Mouse (Mus musculus) lung, adult 2 months (tissue): Measurements from ENCODE around the gene Ngrn. TPM values are rescaled to one million over a fixed set of nuclear protein-coding genes. Genes with fewer than 3 reads are reported as not detected.

ENCODE experiments used
- DNase-seq: peaks from one replicate; pipeline ENCODE4 v3.0.0; 2022
- H3K4me1 ChIP-seq: fragments of 200-500 bp; 2 replicates; pipeline ENCODE4 v1.6.1; 2011; ENCODE audit warnings: low read length; ENCODE audit not compliant: control insufficient read depth, insufficient read depth
- H3K4me3 ChIP-seq: fragments of 200-500 bp; replicated peaks from 2 replicates; pipeline ENCODE3; 2011; ENCODE audit warnings: low read depth, mild to moderate bottlenecking, control low read depth, low read length; ENCODE audit errors: extremely low read depth
- CTCF ChIP-seq: fragments of 200-500 bp; IDR thresholded peaks from 2 replicates; pipeline ENCODE4 v1.5.1; 2011; ENCODE audit warnings: mild to moderate bottlenecking, low read length, control low read depth; ENCODE audit not compliant: insufficient read depth
- POLR2A ChIP-seq: fragments of 200-500 bp; IDR thresholded peaks from 2 replicates; pipeline ENCODE4 v1.6.1; 2011; ENCODE audit warnings: low read depth, mild to moderate bottlenecking, control low read depth, low read length, borderline replicate concordance; ENCODE audit errors: extremely low read depth
- WGBS: fragments of 180-500 bp; shearing (Covaris S2); methylation state at CpG from one replicate; pipeline ENCODE4 v1.1.7; 2018; 5-methylcytosine and 5-hydroxymethylcytosine counted together
- polyA plus RNA-seq: library from polyadenylated mRNA; depleted of rRNA; stranded (reverse); fragments of >200 nt; gene quantifications from 2 replicates; pipeline ENCODE4 v1.2.3, GENCODE M21; 2012

The Ngrn gene
- polyA plus RNA-seq, 1 experiment, result 26.2 TPM

DNA sequence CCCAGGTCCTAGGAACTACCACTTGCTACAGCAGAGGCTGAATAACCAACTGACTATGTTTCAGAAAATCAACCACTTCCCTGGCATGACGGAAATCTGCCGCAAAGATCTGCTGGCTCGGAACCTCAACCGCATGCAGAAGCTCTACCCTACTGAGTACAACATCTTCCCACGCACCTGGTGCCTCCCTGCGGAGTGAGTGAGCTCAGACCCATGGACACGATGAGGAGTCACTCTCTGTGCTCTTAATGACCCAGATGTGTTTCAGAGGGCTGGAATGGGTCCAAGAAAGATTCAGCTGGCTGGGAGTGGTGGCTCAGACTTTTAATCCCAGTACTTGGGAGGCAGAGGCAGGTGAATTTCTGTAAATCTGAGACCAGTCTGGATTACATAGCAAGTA is 8.6 kb upstream of the Ngrn start:
- DNase-seq, result no peak
- 78% methylated on average over 7 of the region's 7 CpGs for WGBS
- no peak for TF ChIP-seq CTCF
- TF ChIP-seq POLR2A, result no peak
- H3K4me3 ChIP-seq, result no peak overlapping the region
- H3K4me1 ChIP-seq, result no peaks in the 10 kb centered on the region

DNA sequence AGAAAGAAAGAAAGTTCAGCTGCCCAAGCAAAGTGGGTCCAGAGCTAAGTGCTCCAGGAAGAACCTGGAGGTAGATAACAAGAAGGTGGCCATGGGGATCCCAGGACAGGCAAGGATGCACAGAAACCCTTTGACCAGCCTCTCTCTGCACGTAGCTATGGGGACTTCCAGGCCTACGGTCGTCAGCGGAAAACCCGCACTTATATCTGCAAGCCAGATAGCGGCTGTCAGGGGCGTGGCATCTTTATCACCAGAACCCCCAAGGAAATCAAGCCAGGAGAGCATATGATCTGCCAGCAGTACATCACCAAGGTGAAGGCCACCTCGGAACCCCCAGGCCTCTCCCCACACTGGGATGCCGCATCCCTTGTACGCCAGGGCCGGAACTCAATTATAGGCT is 8.1 kb upstream of the Ngrn start:
- Histone ChIP-seq H3K4me3 (no peak overlapping the region), H3K4me1 (no peaks in the 10 kb centered on the region)
- 83% methylated on average over 11 of the region's 11 CpGs for WGBS
- no peak for TF ChIP-seq CTCF
- TF ChIP-seq POLR2A, result no peak
- no peak for DNase-seq

GRCm38 (mm10) chr7:80255981-80256380 is 5.0 kb upstream of the Ngrn start:
- WGBS, result 77% methylated on average over 2 of the region's 2 CpGs
- no peak for DNase-seq
- TF ChIP-seq CTCF (no peak), POLR2A (no peak)
- H3K4me3 ChIP-seq, result no peak overlapping the region
- H3K4me1 ChIP-seq, result no peaks in the 10 kb centered on the region

DNA sequence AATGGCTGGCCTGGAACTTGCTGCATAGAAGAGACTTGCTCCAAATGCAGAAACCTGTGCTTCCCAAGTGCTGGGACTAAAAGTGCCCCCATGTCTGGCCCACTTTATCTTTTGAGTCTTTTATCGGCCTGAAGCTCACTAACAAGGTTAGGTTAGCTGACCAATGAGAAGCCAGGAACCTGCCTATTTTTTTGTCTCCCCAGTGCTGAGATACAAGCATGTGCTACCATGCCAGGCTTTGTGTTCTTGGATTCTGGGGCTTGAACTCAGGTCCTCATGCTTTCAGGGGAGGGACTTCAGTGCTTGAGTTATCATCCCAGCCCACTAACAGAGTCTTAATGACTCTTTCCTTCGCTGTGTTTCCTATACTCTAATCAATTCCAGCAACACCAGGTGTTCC is 3.3 kb upstream of the Ngrn start:
- no peak for DNase-seq
- Histone ChIP-seq H3K4me1 (peaks cover 5% of the 10 kb centered on the region; the same call in 1 of the 2 replicates), H3K4me3 (no peak overlapping the region)
- 71% methylated on average over 2 of the region's 2 CpGs for WGBS
- TF ChIP-seq POLR2A, result no peak
- TF ChIP-seq CTCF, result no peak

GRCm38 (mm10) chr7:80261372-80261990 is 466 bp downstream of the Ngrn start:
- Histone ChIP-seq H3K4me3 (peak overlapping the region; percentile 91), H3K4me1 (peaks cover 5% of the 10 kb centered on the region; the same call in 1 of the 2 replicates)
- under 1% methylated on average over 32 of the region's 32 CpGs for WGBS
- DNase-seq, result no peak
- TF ChIP-seq CTCF (no peak), POLR2A (no peak)

GRCm38 (mm10) chr7:80264606-80265005 is 3.6 kb downstream of the Ngrn start:
- no peak for DNase-seq
- TF ChIP-seq CTCF (no peak), POLR2A (no peak)
- 83% methylated on average over 12 of the region's 12 CpGs for WGBS
- H3K4me1 ChIP-seq, result peaks cover 5% of the 10 kb centered on the region; the same call in 1 of the 2 replicates
- no peak overlapping the region for H3K4me3 ChIP-seq

GRCm38 (mm10) chr7:80267764-80268163 is 6.7 kb downstream of the Ngrn start:
- Histone ChIP-seq H3K4me1 (peaks cover 3% of the 10 kb centered on the region), H3K4me3 (no peak overlapping the region)
- 81% methylated on average over 1 of the region's 1 CpGs for WGBS
- DNase-seq, result no peak
- no peak for TF ChIP-seq POLR2A
- no peak for TF ChIP-seq CTCF

DNA sequence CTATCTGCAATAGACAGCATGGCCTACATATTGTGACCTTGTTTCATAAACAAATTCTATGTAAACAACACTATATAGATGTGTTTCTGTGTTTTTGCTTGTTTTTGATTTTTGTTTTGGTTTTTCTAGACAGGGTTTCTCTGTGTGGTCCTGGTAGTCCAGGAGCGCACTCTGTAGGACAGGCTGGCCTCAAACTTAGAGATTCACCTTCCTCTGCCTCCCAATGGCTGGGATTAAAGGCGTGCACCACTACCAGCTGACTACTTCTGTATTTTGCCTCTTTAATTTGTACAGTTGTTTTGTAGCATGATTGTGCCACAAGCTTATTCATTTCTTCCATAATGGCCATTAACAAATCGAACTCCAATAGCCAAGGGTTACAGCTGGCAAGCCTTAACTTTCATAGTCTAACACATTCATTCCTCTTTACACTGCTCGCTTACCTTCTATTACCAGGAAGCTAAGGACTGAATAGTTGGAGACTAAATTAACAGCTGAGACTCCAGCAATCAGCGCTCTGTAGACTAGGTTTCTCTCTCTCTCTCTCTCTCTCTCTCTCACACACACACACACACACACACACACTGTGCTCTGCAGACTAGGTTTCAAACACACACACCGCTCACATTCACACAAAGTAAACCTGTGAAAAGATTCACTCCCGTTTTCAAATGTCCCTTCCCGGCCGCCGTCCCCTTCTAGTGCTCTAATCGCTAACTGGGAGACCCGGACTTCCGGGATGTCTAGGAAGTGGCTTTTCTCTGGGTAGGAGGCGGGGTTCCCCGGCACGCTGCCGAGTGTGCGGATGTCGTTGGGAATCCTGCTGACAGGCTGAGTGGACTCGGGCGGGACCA is 8.1 kb downstream of the Ngrn start, which contains the start of gene Vps33b:
Vps33b (plus strand) TSS at position 753 of the 854 bp plus-strand sequence.
- H3K4me3 ChIP-seq, result peak within 1 kb of the TSS; percentile 73
- H3K4me1 ChIP-seq, result peaks cover 5% of the 10 kb centered on the region
- WGBS, result 5% methylated on average over 21 of the region's 21 CpGs
- TF ChIP-seq CTCF, result no peak
- peak; percentile 54; the same call in 1 of the 2 replicates for TF ChIP-seq POLR2A
- DNase-seq, result peak; percentile 95

- DNase-seq, result no peak
- no peak for TF ChIP-seq POLR2A
- no peak for TF ChIP-seq CTCF
- under 1% methylated on average over 23 of the region's 23 CpGs for WGBS
- H3K4me3 ChIP-seq, result peak overlapping the region; percentile 73
- peaks cover 5% of the 10 kb centered on the region for H3K4me1 ChIP-seq
These were observed 8.8 kb downstream of the Ngrn start for GRCm38 (mm10) chr7:80269751-80270255.

DNA sequence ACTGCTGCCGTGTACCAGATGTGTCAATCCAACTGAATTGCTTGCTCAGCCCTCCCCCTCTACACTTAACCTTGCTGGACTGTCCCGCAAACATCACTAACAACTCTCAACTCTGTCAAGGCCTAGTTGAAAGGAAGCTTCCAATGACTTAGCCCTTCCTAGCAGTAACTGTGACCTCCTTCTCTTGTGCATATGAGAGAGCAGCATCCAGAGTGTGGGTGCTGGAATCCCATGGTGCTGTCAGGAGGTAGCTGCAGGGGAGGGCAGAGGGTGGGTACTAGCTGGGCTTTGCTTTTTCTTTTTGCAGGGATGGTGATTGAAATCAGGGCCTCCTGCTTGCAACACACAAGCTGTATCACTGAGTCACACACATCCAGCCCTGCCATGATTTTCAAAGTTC is 12.4 kb downstream of the Ngrn start:
- Histone ChIP-seq H3K4me3 (no peak overlapping the region), H3K4me1 (peaks cover 5% of the 10 kb centered on the region)
- 84% methylated on average over 2 of the region's 2 CpGs for WGBS
- DNase-seq, result no peak
- TF ChIP-seq POLR2A, result no peak
